14 mouse cellular contexts compared by ENCODE assay signal in the genomic region with DNA sequence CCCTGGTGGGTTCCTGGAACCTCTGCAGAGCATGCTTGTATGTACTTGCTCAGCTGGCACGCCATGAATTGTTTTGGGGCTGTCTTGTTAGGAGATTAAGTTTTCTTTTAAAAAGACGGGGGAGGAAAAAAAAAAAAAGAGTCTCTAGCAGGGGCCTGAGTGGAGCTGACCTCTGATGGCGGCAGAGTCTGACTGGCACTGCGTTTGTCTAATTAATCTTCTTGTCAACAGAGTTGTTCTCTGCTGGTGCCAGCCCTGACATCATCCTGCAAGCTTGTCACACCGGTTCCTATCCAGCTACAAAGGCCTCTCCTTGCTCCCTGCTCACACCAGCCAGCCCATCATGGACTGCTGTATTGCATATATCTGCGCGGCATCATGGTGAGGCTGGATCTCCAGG.
DNase-seq lines count a peak whose midpoint lies in the region; TF ChIP-seq lines count a peak whose summit lies in the region.
"Had no signal": no experiment of that assay in that cellular context is flagged by ENCODE, and none has a peak within 500 bp of the region (broad histone marks: within the 10 kb centered on the region; RNA-seq: fewer than 3 reads in every experiment).

No protein-coding gene starts in this region.

- TF ChIP-seq POLR2A in lung, adult 2 months (IDR thresholded peaks at IDR 0.05; ENCODE audit: borderline replicate concordance, extremely low read depth, low read depth, low read length): no peak
- no peak for TF ChIP-seq POLR2A in brain, embryonic 14.5 days (IDR thresholded peaks at IDR 0.05; ENCODE audit: borderline replicate concordance, extremely low read depth, insufficient read depth, insufficient read length, poor library complexity, severe bottlenecking)

- no peaks in the 10 kb centered on the region; the same call in 1 of the 2 replicates for H3K4me1 ChIP-seq in lung, adult 2 months (ENCODE audit: control insufficient read depth, insufficient read depth, low read length)

- DNase-seq in adrenal gland, postnatal 14 days: peak; percentile 30
- no peak for DNase-seq in adrenal gland, postnatal 25 days
- peak; percentile 30 to 62 for DNase-seq in lung, adult 18-20 months
- DNase-seq in lung, adult 2 months: no peak
- DNase-seq in brain, embryonic 14.5 days (ENCODE audit: low read depth): peak; percentile 81
- peak; percentile 41 for DNase-seq in lung, postnatal 36 days
- no peak for DNase-seq in cerebellum, postnatal 25 days
- no peak for DNase-seq in cerebellum, adult 11 months
- DNase-seq: cerebellum, adult 9-11 months; gastrocnemius, postnatal 36 days; kidney, postnatal 14 days; right cerebral cortex, postnatal 14 days had no signal

- H3K4me3 ChIP-seq in lung, adult 2 months (replicated peaks; ENCODE audit: extremely low read depth, low read depth, low read length): no peak overlapping the region
- H3K4me3 ChIP-seq: embryonic facial prominence, embryonic 12.5 days; forebrain, embryonic 15.5 days had no signal

- TF ChIP-seq CTCF in lung, adult 2 months (IDR thresholded peaks at IDR 0.05; ENCODE audit: insufficient read depth, low read length): no peak
- TF ChIP-seq CTCF in brain, embryonic 14.5 days (IDR thresholded peaks at IDR 0.05; ENCODE audit: borderline replicate concordance, extremely low read depth, insufficient read depth, insufficient read length): no peak

- 47% methylated on average over 7 of the region's 7 CpGs for WGBS in lung, adult 2 months

Comparison
In these comparisons a context has a peak if more than half of its experiments do, and no peak if none do; other contexts are left out.
1. DNase-seq: peak in adrenal gland, postnatal 14 days (single experiment), lung, adult 18-20 months (2 of 2), brain, embryonic 14.5 days (single experiment) and lung, postnatal 36 days (single experiment); none in adrenal gland, postnatal 25 days (single experiment), lung, adult 2 months (single experiment), cerebellum, postnatal 25 days (0 of 2) and cerebellum, adult 11 months (single experiment).